Comparison of ENCODE assay signal across 9 mouse cellular contexts in genomic region chr11:5442590-5443021, GRCm38 (mm10). TPM values are rescaled to one million over a fixed set of nuclear protein-coding genes. Genes with fewer than 3 reads are reported as not detected.
DNase-seq lines count a peak whose midpoint lies in the region; ATAC-seq and TF ChIP-seq lines count a peak whose summit lies in the region.
"Had no signal": no experiment of that assay in that cellular context is flagged by ENCODE, and none has a peak within 500 bp of the region (broad histone marks: within the 10 kb centered on the region; RNA-seq: fewer than 3 reads in every experiment).

No protein-coding gene starts in this region.

- H3K4me1 ChIP-seq in heart, postnatal 0 days (ENCODE audit: control insufficient read depth, insufficient read depth): peaks cover 19% of the 10 kb centered on the region
- H3K4me1 ChIP-seq in embryonic facial prominence, embryonic 14.5 days (ENCODE audit: control insufficient read depth, insufficient read depth, low read length): peaks cover 18% of the 10 kb centered on the region; the same call in 1 of the 2 replicates
- peaks cover 24% of the 10 kb centered on the region for H3K4me1 ChIP-seq in intestine, embryonic 16.5 days (ENCODE audit: control insufficient read depth, insufficient read depth, low read length)
- H3K4me1 ChIP-seq in midbrain, embryonic 15.5 days: peaks cover 23% of the 10 kb centered on the region

- no peaks in the 10 kb centered on the region for H3K9me3 ChIP-seq in heart, postnatal 0 days (replicated peaks; ENCODE audit: control insufficient read depth, low read length)
- H3K9me3 ChIP-seq in embryonic facial prominence, embryonic 14.5 days (ENCODE audit: control insufficient read depth, low read length): no peaks in the 10 kb centered on the region
- H3K9me3 ChIP-seq in intestine, embryonic 16.5 days (ENCODE audit: control insufficient read depth, low read length): no peaks in the 10 kb centered on the region
- H3K9me3 ChIP-seq in midbrain, embryonic 15.5 days: no peaks in the 10 kb centered on the region

- no peak for TF ChIP-seq CTCF in heart, postnatal 0 days (IDR thresholded peaks at IDR 0.05; ENCODE audit: low read depth)

- H3K9ac ChIP-seq in heart, postnatal 0 days (replicated peaks; ENCODE audit: low read depth, low read length): no peak overlapping the region
- H3K9ac ChIP-seq in embryonic facial prominence, embryonic 14.5 days (ENCODE audit: low read depth, low read length): peak overlapping the region; percentile 92; the same call in 1 of the 2 replicates
- peak overlapping the region; percentile 51; the same call in 1 of the 2 replicates for H3K9ac ChIP-seq in intestine, embryonic 16.5 days (ENCODE audit: low read depth, low read length)
- H3K9ac ChIP-seq in midbrain, embryonic 15.5 days: no peak overlapping the region

- no peak for DNase-seq in heart, postnatal 0 days (ENCODE audit: low spot score)
- no peak for DNase-seq in heart, postnatal 4 days
- DNase-seq in embryonic facial prominence, embryonic 14.5 days (ENCODE audit: low spot score): no peak
- no peak for DNase-seq in testis, postnatal 14 days (ENCODE audit: low spot score)
- no peak for DNase-seq in adrenal gland, adult 8-10 months
- DNase-seq in left cerebral cortex, adult 8-10 months (ENCODE audit: low spot score in 2 of 2): no peak
- DNase-seq: cerebellum, adult 11 months had no signal

- no peak overlapping the region for H3K27ac ChIP-seq in heart, postnatal 0 days (ENCODE audit: low read depth)
- no peak overlapping the region for H3K27ac ChIP-seq in embryonic facial prominence, embryonic 14.5 days (replicated peaks; ENCODE audit: low read depth, low read length)
- H3K27ac ChIP-seq in intestine, embryonic 16.5 days (ENCODE audit: low read length): no peak overlapping the region
- H3K27ac ChIP-seq in midbrain, embryonic 15.5 days: no peak overlapping the region

- TF ChIP-seq EP300 in heart, postnatal 0 days (IDR thresholded peaks at IDR 0.05; ENCODE audit: low read depth): no peak

- no peaks in the 10 kb centered on the region for H3K27me3 ChIP-seq in heart, postnatal 0 days (ENCODE audit: control insufficient read depth, insufficient read depth, low read length)
- H3K27me3 ChIP-seq in embryonic facial prominence, embryonic 14.5 days (replicated peaks; ENCODE audit: control insufficient read depth, insufficient read depth, low read length): no peaks in the 10 kb centered on the region
- H3K27me3 ChIP-seq in intestine, embryonic 16.5 days (replicated peaks; ENCODE audit: control insufficient read depth, insufficient read depth, low read length): no peaks in the 10 kb centered on the region
- H3K27me3 ChIP-seq in midbrain, embryonic 15.5 days (replicated peaks): no peaks in the 10 kb centered on the region

- no peak for ATAC-seq in heart, postnatal 0 days (ENCODE audit: insufficient read depth, low read depth)
- no peak for ATAC-seq in embryonic facial prominence, embryonic 14.5 days (ENCODE audit: low read depth)
- no peak for ATAC-seq in intestine, embryonic 16.5 days
- no peak for ATAC-seq in midbrain, embryonic 15.5 days (replicated peaks)

- peak overlapping the region; percentile 89; the same call in 1 of the 2 replicates for H3K4me3 ChIP-seq in heart, postnatal 0 days (ENCODE audit: low read depth, low read length)
- peak overlapping the region; percentile 82 for H3K4me3 ChIP-seq in embryonic facial prominence, embryonic 14.5 days (ENCODE audit: low read depth, low read length)
- H3K4me3 ChIP-seq in intestine, embryonic 16.5 days (ENCODE audit: low read length): peak overlapping the region; percentile 91
- peak overlapping the region; percentile 85 for H3K4me3 ChIP-seq in midbrain, embryonic 15.5 days

- peak overlapping the region; percentile 99 for H3K4me2 ChIP-seq in heart, postnatal 0 days (ENCODE audit: low read depth, low read length)
- peak overlapping the region; percentile 95 for H3K4me2 ChIP-seq in embryonic facial prominence, embryonic 14.5 days (ENCODE audit: low read depth, low read length)
- peak overlapping the region; percentile 96 for H3K4me2 ChIP-seq in intestine, embryonic 16.5 days (ENCODE audit: low read depth, low read length)
- H3K4me2 ChIP-seq in midbrain, embryonic 15.5 days: peak overlapping the region; percentile 93

- no peaks in the 10 kb centered on the region for H3K36me3 ChIP-seq in heart, postnatal 0 days (replicated peaks; ENCODE audit: control insufficient read depth, insufficient read depth, low read length)
- no peaks in the 10 kb centered on the region for H3K36me3 ChIP-seq in embryonic facial prominence, embryonic 14.5 days (ENCODE audit: control insufficient read depth, insufficient read depth, low read length)
- H3K36me3 ChIP-seq in intestine, embryonic 16.5 days (ENCODE audit: control insufficient read depth, insufficient read depth, low read length): no peaks in the 10 kb centered on the region
- no peaks in the 10 kb centered on the region for H3K36me3 ChIP-seq in midbrain, embryonic 15.5 days (replicated peaks)

- 29% methylated on average over 3 of the region's 3 CpGs for WGBS in heart, postnatal 0 days
- WGBS in embryonic facial prominence, embryonic 14.5 days: 30% methylated on average over 3 of the region's 3 CpGs
- 23% methylated on average over 3 of the region's 3 CpGs for WGBS in intestine, embryonic 16.5 days
- 16% methylated on average over 3 of the region's 3 CpGs for WGBS in midbrain, embryonic 15.5 days

RNA-seq across cellular contexts. Expression of gene Znrf3, which starts 2.0 kb away (rescaled TPM):
- total RNA-seq in heart, postnatal 0 days (2014; rRNA removed; ENCODE audit: low replicate concordance): 7.0 and 14.4 TPM in 2 replicates
- polyA plus RNA-seq in heart, postnatal 0 days (2015; fragmentation: Nextera tagmentation; extraction: Ambion mirVana): 5.7 and 6.4 TPM in 2 replicates
- 10 to 100 TPM; 15.2 to 18.0 TPM for total RNA-seq in heart, postnatal 4 days (2021)
- 9.2 and 10.2 TPM in 2 replicates for polyA plus RNA-seq in embryonic facial prominence, embryonic 14.5 days (2014; fragmentation: Nextera tagmentation; extraction: Ambion mirVana)
- polyA plus RNA-seq in intestine, embryonic 16.5 days (2015; fragmentation: Nextera tagmentation; extraction: Ambion mirVana): 6.8 and 7.3 TPM in 2 replicates
- polyA plus RNA-seq in midbrain, embryonic 15.5 days (2015; fragmentation: Nextera tagmentation; extraction: Ambion mirVana): 7.1 and 7.8 TPM in 2 replicates
- 10 to 100 TPM; 26.1 to 41.3 (median 36.4) TPM for total RNA-seq in adrenal gland, adult 8-10 months (2022)
- 10 to 100 TPM; 19.3 to 22.0 (median 20.4) TPM for total RNA-seq in left cerebral cortex, adult 8-10 months (2022)

Comparison
In these comparisons a context has a peak if more than half of its experiments do, and no peak if none do; other contexts are left out.
1. H3K9ac ChIP-seq: peak in embryonic facial prominence, embryonic 14.5 days (single experiment) and intestine, embryonic 16.5 days (single experiment); none in heart, postnatal 0 days (single experiment) and midbrain, embryonic 15.5 days (single experiment).
2. Peak in every context shown above with its lines, with median percentiles within 50 percentile points of each other: H3K4me2 ChIP-seq and H3K4me3 ChIP-seq.